Mouse (Mus musculus) limb, embryonic 15.5 days (tissue): ENCODE results near the gene Hhipl1. TPM values are rescaled to one million over a fixed set of nuclear protein-coding genes. Genes with fewer than 3 reads are reported as not detected.
A peak's percentile ranks its signal among the peaks of the same experiment; 100 is the strongest.

Source experiments
- ATAC-seq: fragments of 200-750 bp; cut with Nextera tagmentation; 2 replicates; pipeline ENCODE4 v1.8.0; 2017; ENCODE audit warnings: low read depth, moderate TSS enrichment; ENCODE audit not compliant: insufficient number of reproducible peaks, low FRiP score, low TSS enrichment
- H3K27ac ChIP-seq: fragments of 300-500 bp; sonication (generic); 2 replicates; pipeline ENCODE4 v1.5.1; 2015; ENCODE audit warnings: moderate library complexity, mild to moderate bottlenecking, inconsistent platforms
- H3K27me3 ChIP-seq: fragments of 300-500 bp; sonication (generic); 2 replicates; pipeline ENCODE4 v1.6.1; 2015; ENCODE audit warnings: inconsistent platforms
- H3K36me3 ChIP-seq: fragments of 300-500 bp; sonication (generic); 2 replicates; pipeline ENCODE4 v1.6.1; 2015; ENCODE audit warnings: inconsistent platforms
- H3K4me1 ChIP-seq: fragments of 300-500 bp; sonication (generic); 2 replicates; pipeline ENCODE4 v1.6.1; 2015; ENCODE audit warnings: inconsistent platforms
- H3K4me2 ChIP-seq: fragments of 300-500 bp; sonication (generic); 2 replicates; pipeline ENCODE4 v1.6.1; 2015; ENCODE audit warnings: mild to moderate bottlenecking, inconsistent platforms
- H3K4me3 ChIP-seq: fragments of 300-500 bp; sonication (generic); 2 replicates; pipeline ENCODE4 v1.5.1; 2015; ENCODE audit warnings: mild to moderate bottlenecking, inconsistent platforms
- H3K9ac ChIP-seq: fragments of 300-500 bp; sonication (generic); 2 replicates; pipeline ENCODE4 v1.6.1; 2015; ENCODE audit warnings: inconsistent platforms
- H3K9me3 ChIP-seq: fragments of 300-500 bp; sonication (generic); 2 replicates; pipeline ENCODE4 v1.6.1; 2016; ENCODE audit warnings: inconsistent platforms
- WGBS: fragments of 180-500 bp; shearing (Covaris S2); methylation state at CpG from one replicate; pipeline ENCODE4 v1.1.7; 2015; 5-methylcytosine and 5-hydroxymethylcytosine counted together
- polyA plus RNA-seq: library from polyadenylated mRNA; unstranded; fragments of >200 nt; fragmentation: Nextera tagmentation; extraction: Ambion mirVana; gene quantifications from 2 replicates; pipeline ENCODE4 v1.2.1, GENCODE M21; 2015

Gene Hhipl1
- polyA plus RNA-seq, 1 experiment from 2014 or later = 1.4 TPM

- peaks cover 63% of the 10 kb centered on the region for H3K27me3 ChIP-seq
- H3K4me3 ChIP-seq = no peak overlapping the region
These were observed 11.9 kb downstream of the Hhipl1 start for GRCm38 (mm10) chr12:108317826-108318430.

GRCm38 (mm10) chr12:108318499-108318898 lies 12.4 kb downstream of the Hhipl1 start:
- Histone ChIP-seq H3K4me1 (peaks cover 16% of the 10 kb centered on the region), H3K27me3 (peaks cover 63% of the 10 kb centered on the region), H3K4me3 (no peak overlapping the region), H3K9ac (no peak overlapping the region), H3K27ac (no peak overlapping the region), H3K9me3 (no peaks in the 10 kb centered on the region), H3K4me2 (peak overlapping the region; percentile 11), H3K36me3 (no peaks in the 10 kb centered on the region)
- 7% methylated on average over 37 of the region's 37 CpGs for WGBS
- no peak for ATAC-seq

More at GRCm38 (mm10) chr12:108317826-108318430, 11.9 kb downstream of the Hhipl1 start:
- no peak for ATAC-seq
- no peak overlapping the region for H3K9ac ChIP-seq
- peaks cover 16% of the 10 kb centered on the region for H3K4me1 ChIP-seq
- no peak overlapping the region for H3K27ac ChIP-seq
- H3K9me3 ChIP-seq = no peaks in the 10 kb centered on the region
- H3K36me3 ChIP-seq = no peaks in the 10 kb centered on the region
- H3K4me2 ChIP-seq = peak overlapping the region; percentile 11; the same call in 1 of the 2 replicates
- 16% methylated on average over 18 of the region's 18 CpGs for WGBS

- H3K9ac ChIP-seq = no peak overlapping the region
- WGBS = 22% methylated on average over 8 of the region's 8 CpGs
- peaks cover 63% of the 10 kb centered on the region for H3K27me3 ChIP-seq
These were observed 14.0 kb downstream of the Hhipl1 start for GRCm38 (mm10) chr12:108320096-108320495.

GRCm38 (mm10) chr12:108326401-108326800 lies 20.3 kb downstream of the Hhipl1 start:
- Histone ChIP-seq H3K27me3 (peaks cover 54% of the 10 kb centered on the region), H3K9me3 (no peaks in the 10 kb centered on the region), H3K9ac (no peak overlapping the region), H3K27ac (no peak overlapping the region), H3K36me3 (no peaks in the 10 kb centered on the region), H3K4me3 (no peak overlapping the region), H3K4me2 (no peak overlapping the region), H3K4me1 (peaks cover 14% of the 10 kb centered on the region)
- ATAC-seq = no peak
- 54% methylated on average over 5 of the region's 5 CpGs for WGBS

More at GRCm38 (mm10) chr12:108320096-108320495, 14.0 kb downstream of the Hhipl1 start:
- no peaks in the 10 kb centered on the region for H3K9me3 ChIP-seq
- H3K4me2 ChIP-seq = no peak overlapping the region
- no peaks in the 10 kb centered on the region for H3K36me3 ChIP-seq
- no peak overlapping the region for H3K4me3 ChIP-seq
- H3K27ac ChIP-seq = no peak overlapping the region
- H3K4me1 ChIP-seq = peaks cover 16% of the 10 kb centered on the region
- no peak for ATAC-seq

- ATAC-seq = 0 out of 2 replicates have a peak, but pooled peaks have one; percentile 31
- Histone ChIP-seq H3K4me3 (peak overlapping the region; percentile 43), H3K9ac (peak overlapping the region; percentile 23; the same call in 1 of the 2 replicates), H3K4me2 (peak overlapping the region; percentile 74), H3K36me3 (no peaks in the 10 kb centered on the region), H3K9me3 (no peaks in the 10 kb centered on the region), H3K27me3 (peaks cover 54% of the 10 kb centered on the region), H3K4me1 (peaks cover 17% of the 10 kb centered on the region), H3K27ac (no peak overlapping the region)
- WGBS = under 1% methylated on average over 66 of the region's 66 CpGs
These were observed 21.9 kb downstream of the Hhipl1 start for GRCm38 (mm10) chr12:108327889-108328491.

GRCm38 (mm10) chr12:108333056-108333455 lies 27.0 kb downstream of the Hhipl1 start:
- Histone ChIP-seq H3K27ac (0 out of 2 replicates have a peak overlapping the region, but pooled peaks have one; percentile 78), H3K27me3 (peaks cover 47% of the 10 kb centered on the region), H3K9ac (no peak overlapping the region), H3K36me3 (no peaks in the 10 kb centered on the region), H3K4me3 (peak overlapping the region; percentile 67), H3K4me2 (peak overlapping the region; percentile 99), H3K9me3 (no peaks in the 10 kb centered on the region), H3K4me1 (peaks cover 26% of the 10 kb centered on the region)
- ATAC-seq = no peak
- WGBS = under 1% methylated on average over 16 of the region's 16 CpGs

- H3K9ac ChIP-seq = 0 out of 2 replicates have a peak overlapping the region, but pooled peaks have one; percentile 0
- H3K27me3 ChIP-seq = peaks cover 43% of the 10 kb centered on the region
These were observed 27.4 kb downstream of the Hhipl1 start for GRCm38 (mm10) chr12:108333481-108333882.

GRCm38 (mm10) chr12:108333895-108334445 lies 27.9 kb downstream of the Hhipl1 start, which contains the start of gene Cyp46a1:
Cyp46a1 (plus strand) TSS chr12:108334381.
- 1% methylated on average over 54 of the region's 56 CpGs for WGBS

More at GRCm38 (mm10) chr12:108333481-108333882, 27.4 kb downstream of the Hhipl1 start:
- H3K27ac ChIP-seq = peak overlapping the region; percentile 78
- peak overlapping the region; percentile 99 for H3K4me2 ChIP-seq
- no peaks in the 10 kb centered on the region for H3K36me3 ChIP-seq
- H3K9me3 ChIP-seq = no peaks in the 10 kb centered on the region
- ATAC-seq = peak; percentile 7; the same call in 1 of the 2 replicates
- under 1% methylated on average over 22 of the region's 22 CpGs for WGBS
- peak overlapping the region; percentile 67 for H3K4me3 ChIP-seq
- H3K4me1 ChIP-seq = peaks cover 22% of the 10 kb centered on the region

GRCm38 (mm10) chr12:108334529-108334928 lies 28.5 kb downstream of the Hhipl1 start:
- no peak; the same call in 1 of the 2 replicates for ATAC-seq
- no peaks in the 10 kb centered on the region for H3K9me3 ChIP-seq
- 2% methylated on average over 32 of the region's 32 CpGs for WGBS
- H3K27ac ChIP-seq = 0 out of 2 replicates have a peak overlapping the region, but pooled peaks have one; percentile 50
- H3K36me3 ChIP-seq = no peaks in the 10 kb centered on the region
- H3K4me3 ChIP-seq = peak overlapping the region; percentile 67
- H3K27me3 ChIP-seq = peaks cover 33% of the 10 kb centered on the region
- H3K4me1 ChIP-seq = peaks cover 23% of the 10 kb centered on the region
- H3K4me2 ChIP-seq = peak overlapping the region; percentile 99
- H3K9ac ChIP-seq = peak overlapping the region; percentile 57; the same call in 1 of the 2 replicates

More at GRCm38 (mm10) chr12:108333895-108334445, 27.9 kb downstream of the Hhipl1 start, which contains the start of gene Cyp46a1:
- Histone ChIP-seq H3K9ac (peak within 1 kb of the TSS; percentile 57; the same call in 1 of the 2 replicates), H3K27me3 (peaks cover 38% of the 10 kb centered on the region), H3K9me3 (no peaks in the 10 kb centered on the region), H3K4me2 (peak within 1 kb of the TSS; percentile 99), H3K4me3 (peak within 1 kb of the TSS; percentile 67), H3K36me3 (no peaks in the 10 kb centered on the region), H3K27ac (peak within 1 kb of the TSS; percentile 78), H3K4me1 (peaks cover 23% of the 10 kb centered on the region)
- peak; percentile 93 for ATAC-seq

GRCm38 (mm10) chr12:108338572-108339190 lies 32.6 kb downstream of the Hhipl1 start:
- no peaks in the 10 kb centered on the region for H3K9me3 ChIP-seq
- no peak overlapping the region for H3K27ac ChIP-seq
- peaks cover 13% of the 10 kb centered on the region for H3K4me1 ChIP-seq
- no peaks in the 10 kb centered on the region for H3K36me3 ChIP-seq
- no peak overlapping the region for H3K4me3 ChIP-seq
- WGBS = 23% methylated on average over 14 of the region's 14 CpGs
- no peak overlapping the region for H3K9ac ChIP-seq
- H3K4me2 ChIP-seq = no peak overlapping the region
- peaks cover 16% of the 10 kb centered on the region for H3K27me3 ChIP-seq
- ATAC-seq = no peak

- peaks cover 33% of the 10 kb centered on the region for H3K27me3 ChIP-seq
- H3K36me3 ChIP-seq = no peaks in the 10 kb centered on the region
- no peak overlapping the region for H3K27ac ChIP-seq
- no peaks in the 10 kb centered on the region for H3K9me3 ChIP-seq
- peaks cover 7% of the 10 kb centered on the region for H3K4me1 ChIP-seq
- no peak for ATAC-seq
- no peak overlapping the region for H3K9ac ChIP-seq
- H3K4me2 ChIP-seq = no peak overlapping the region
- no peak overlapping the region for H3K4me3 ChIP-seq
- 77% methylated on average over 8 of the region's 8 CpGs for WGBS
These were observed 42.1 kb downstream of the Hhipl1 start for GRCm38 (mm10) chr12:108348151-108348550.
